Mouse (Mus musculus) erythroblast, embryonic 14.5 days (primary cell): ENCODE results near the gene Ctu2. TPM values are rescaled to one million over a fixed set of nuclear protein-coding genes. Genes with fewer than 3 reads are reported as not detected.

Experiments used
- H3K27me3 ChIP-seq: 2 replicates; pipeline ENCODE4 v1.6.1; 2012; ENCODE audit warnings: inconsistent platforms; ENCODE audit not compliant: control insufficient read depth
- H3K36me3 ChIP-seq: 2 replicates; pipeline ENCODE4 v1.6.1; 2012; ENCODE audit warnings: mild to moderate bottlenecking, inconsistent platforms; ENCODE audit not compliant: control insufficient read depth
- H3K4me1 ChIP-seq: 2 replicates; pipeline ENCODE4 v1.6.1; 2012; ENCODE audit warnings: inconsistent platforms; ENCODE audit not compliant: control insufficient read depth
- H3K4me3 ChIP-seq: replicated peaks from 2 replicates; pipeline ENCODE3; 2012; ENCODE audit warnings: moderate library complexity, mild to moderate bottlenecking, inconsistent platforms
- H3K9me3 ChIP-seq: 2 replicates; pipeline ENCODE4 v1.6.1; 2012; ENCODE audit warnings: low read length, inconsistent platforms, mixed read lengths; ENCODE audit not compliant: control insufficient read depth
- GATA1 ChIP-seq: IDR thresholded peaks from 2 replicates; pipeline ENCODE4 v1.6.1; 2012; ENCODE audit warnings: low read length, inconsistent platforms, mixed read lengths
- TAL1 ChIP-seq: IDR thresholded peaks from 3 replicates; pipeline ENCODE4 v1.6.1; 2012; ENCODE audit warnings: low read length, inconsistent platforms, mixed read lengths
- polyA plus RNA-seq: library from polyadenylated mRNA; stranded (reverse); fragments of >175 nt; gene quantifications from 2 replicates; pipeline ENCODE4 v1.2.3, GENCODE M21; 2012

The Ctu2 gene
- polyA plus RNA-seq, result 1.0 and 1.2 TPM in 2 replicates

GRCm38 (mm10) chr8:122475580-122476320, at the start of gene Ctu2, which contains the start of gene Rnf166:
Ctu2 (plus strand) TSS chr8:122476143.
Rnf166 (minus strand) TSS chr8:122476064.
- Histone ChIP-seq H3K4me3 (peak within 1 kb of the TSS; percentile 85), H3K36me3 (peaks cover 53% of the 10 kb centered on the region), H3K27me3 (no peaks in the 10 kb centered on the region), H3K9me3 (no peaks in the 10 kb centered on the region), H3K4me1 (peaks cover 39% of the 10 kb centered on the region)
- TF ChIP-seq GATA1, result no peak
- no peak for TF ChIP-seq TAL1

GRCm38 (mm10) chr8:122426145-122426544, 49.8 kb upstream of the Ctu2 start:
- Histone ChIP-seq H3K9me3 (no peaks in the 10 kb centered on the region), H3K36me3 (peaks cover 2% of the 10 kb centered on the region; the same call in 1 of the 2 replicates), H3K27me3 (no peaks in the 10 kb centered on the region), H3K4me1 (peaks cover 8% of the 10 kb centered on the region), H3K4me3 (no peak overlapping the region)
- TF ChIP-seq TAL1 (no peak), GATA1 (no peak)

GRCm38 (mm10) chr8:122427607-122428006, 48.3 kb upstream of the Ctu2 start:
- peaks cover 13% of the 10 kb centered on the region for H3K27me3 ChIP-seq
- H3K36me3 ChIP-seq, result peaks cover 2% of the 10 kb centered on the region; the same call in 1 of the 2 replicates
- H3K9me3 ChIP-seq, result no peaks in the 10 kb centered on the region
- H3K4me1 ChIP-seq, result peaks cover 9% of the 10 kb centered on the region
- TF ChIP-seq GATA1, result no peak
- no peak for TF ChIP-seq TAL1
- H3K4me3 ChIP-seq, result no peak overlapping the region

GRCm38 (mm10) chr8:122428163-122428562, 47.8 kb upstream of the Ctu2 start:
- Histone ChIP-seq H3K27me3 (peaks cover 18% of the 10 kb centered on the region), H3K9me3 (no peaks in the 10 kb centered on the region), H3K4me3 (no peak overlapping the region), H3K36me3 (peaks cover 2% of the 10 kb centered on the region; the same call in 1 of the 2 replicates), H3K4me1 (peaks cover 14% of the 10 kb centered on the region)
- TF ChIP-seq GATA1, result no peak

- H3K27me3 ChIP-seq, result peaks cover 20% of the 10 kb centered on the region
- no peak overlapping the region for H3K4me3 ChIP-seq
- H3K4me1 ChIP-seq, result peaks cover 20% of the 10 kb centered on the region
- peaks cover 12% of the 10 kb centered on the region; the same call in 1 of the 2 replicates for H3K36me3 ChIP-seq
- TF ChIP-seq GATA1 (no peak), TAL1 (no peak)
- H3K9me3 ChIP-seq, result no peaks in the 10 kb centered on the region
Observed at GRCm38 (mm10) chr8:122430058-122430636, 45.8 kb upstream of the Ctu2 start.

- TF ChIP-seq GATA1 (no peak), TAL1 (no peak)
- peaks cover 12% of the 10 kb centered on the region; the same call in 1 of the 2 replicates for H3K36me3 ChIP-seq
- peaks cover 20% of the 10 kb centered on the region for H3K27me3 ChIP-seq
- peaks cover 5% of the 10 kb centered on the region for H3K9me3 ChIP-seq
- peaks cover 20% of the 10 kb centered on the region for H3K4me1 ChIP-seq
- H3K4me3 ChIP-seq, result no peak overlapping the region
Observed at GRCm38 (mm10) chr8:122430646-122431045, 45.3 kb upstream of the Ctu2 start.

GRCm38 (mm10) chr8:122431694-122432442, 44.1 kb upstream of the Ctu2 start:
- H3K4me3 ChIP-seq, result peak overlapping the region; percentile 60
- TF ChIP-seq TAL1 (no peak), GATA1 (no peak)
- peaks cover 20% of the 10 kb centered on the region for H3K4me1 ChIP-seq
- H3K9me3 ChIP-seq, result peaks cover 5% of the 10 kb centered on the region
- H3K36me3 ChIP-seq, result peaks cover 20% of the 10 kb centered on the region
- peaks cover 20% of the 10 kb centered on the region for H3K27me3 ChIP-seq

- Histone ChIP-seq H3K4me1 (peaks cover 22% of the 10 kb centered on the region), H3K27me3 (peaks cover 20% of the 10 kb centered on the region), H3K4me3 (peak within 1 kb of the TSS; percentile 60), H3K9me3 (peaks cover 5% of the 10 kb centered on the region), H3K36me3 (peaks cover 24% of the 10 kb centered on the region)
- TF ChIP-seq GATA1, result no peak
- no peak for TF ChIP-seq TAL1
Observed at GRCm38 (mm10) chr8:122432443-122433268, 43.3 kb upstream of the Ctu2 start, which contains the start of gene Cyba. Cyba (minus strand) TSS chr8:122432930.
